Mouse (Mus musculus) MEL (cell line): ENCODE data around the gene Igf1r. TPM values are rescaled to one million over a fixed set of nuclear protein-coding genes. Genes with fewer than 3 reads are reported as not detected.
"Not testable (repeated sequence)": the region's sequence is repeated elsewhere in the genome, so short reads cannot be mapped to it uniquely, and the experiment has no call there.

ENCODE experiments used
- DNase-seq: peaks from one replicate; pipeline ENCODE4 v3.0.0; 2011; ENCODE audit warnings: low read depth, low spot score
- H3K27ac ChIP-seq: 2 replicates; pipeline ENCODE4 v1.5.1; 2012; ENCODE audit warnings: low read depth, mild to moderate bottlenecking, control low read depth, low read length, moderate library complexity; ENCODE audit not compliant: control insufficient read depth
- H3K27me3 ChIP-seq, 2 experiments: fragments of 150-350 bp in 1 of 2; sonication (generic) in 1 of 2; 2 replicates each; pipeline ENCODE4 v1.6.1; 2012; ENCODE audit warnings: low read length in 2 of 2, mild to moderate bottlenecking in 2 of 2, improper control_type of control experiment in 1 of 2, moderate library complexity in 1 of 2; ENCODE audit not compliant: insufficient read depth in 2 of 2, control insufficient read depth in 1 of 2
- H3K36me3 ChIP-seq, 2 experiments: 2 replicates each; pipeline ENCODE4 v1.6.1; 2012 to 2014; ENCODE audit warnings: low read length in 2 of 2, improper control_type of control experiment in 1 of 2, inconsistent platforms in 1 of 2, mild to moderate bottlenecking in 1 of 2; ENCODE audit not compliant: insufficient read depth in 2 of 2, control insufficient read depth in 1 of 2
- H3K4me1 ChIP-seq, 2 experiments: fragments of 150-350 bp in 1 of 2; sonication (generic) in 1 of 2; 2 replicates each; pipeline ENCODE4 v1.6.1; 2012; ENCODE audit warnings: low read length in 2 of 2, improper control_type of control experiment in 1 of 2, mild to moderate bottlenecking in 1 of 2; ENCODE audit not compliant: insufficient read depth in 2 of 2, control insufficient read depth in 1 of 2
- H3K4me3 ChIP-seq, 2 experiments: fragments of 150-350 bp in 1 of 2; sonication (generic) in 1 of 2; 2 replicates each; pipeline ENCODE4 v1.5.1; 2012; ENCODE audit warnings: low read depth in 2 of 2, low read length in 2 of 2, mild to moderate bottlenecking in 2 of 2, moderate library complexity in 2 of 2, control low read depth in 1 of 2, improper control_type of control experiment in 1 of 2; ENCODE audit not compliant: control insufficient read depth in 1 of 2, insufficient read depth in 1 of 2
- H3K79me2 ChIP-seq: 2 replicates; pipeline ENCODE4 v1.6.1; 2012; ENCODE audit warnings: mild to moderate bottlenecking, low read length, moderate library complexity; ENCODE audit not compliant: control insufficient read depth, poor library complexity, insufficient read depth
- H3K9ac ChIP-seq: 2 replicates; pipeline ENCODE4 v1.6.1; 2012; ENCODE audit warnings: low read depth, mild to moderate bottlenecking, control low read depth, low read length, moderate library complexity; ENCODE audit not compliant: control insufficient read depth, poor library complexity, severe bottlenecking
- H3K9me3 ChIP-seq: fragments of 150-350 bp; sonication (generic); replicated peaks from 2 replicates; pipeline ENCODE4 v1.6.1; 2012; ENCODE audit warnings: mild to moderate bottlenecking, low read length, improper control_type of control experiment, moderate library complexity; ENCODE audit not compliant: insufficient read depth
- EP300 ChIP-seq, 2 experiments: IDR thresholded peaks; 2 replicates each; pipeline ENCODE4 v1.6.1; 2011; ENCODE audit warnings: improper control_type of control experiment in 2 of 2, low read length in 2 of 2, low read depth in 1 of 2, mild to moderate bottlenecking in 1 of 2
- GATA1 ChIP-seq: IDR thresholded peaks from 2 replicates; pipeline ENCODE4 v1.6.1; 2011; ENCODE audit warnings: low read depth, low read length, improper control_type of control experiment
- JUND ChIP-seq: IDR thresholded peaks from 2 replicates; pipeline ENCODE4 v1.6.1; 2011; ENCODE audit warnings: low read depth, mild to moderate bottlenecking, improper control_type of control experiment, low read length
- MEF2A ChIP-seq: IDR thresholded peaks from 2 replicates; pipeline ENCODE4 v1.6.1; 2014; ENCODE audit warnings: low read depth, mild to moderate bottlenecking, inconsistent platforms, low read length, improper control_type of control experiment; ENCODE audit not compliant: poor library complexity, insufficient replicate concordance, severe bottlenecking; ENCODE audit errors: extremely low read depth
- MYB ChIP-seq: IDR thresholded peaks from 2 replicates; pipeline ENCODE4 v1.6.1; 2011; ENCODE audit warnings: mild to moderate bottlenecking, low read depth, low read length, improper control_type of control experiment
- POLR2A ChIP-seq, 2 experiments: IDR thresholded peaks; 2 replicates each; pipeline ENCODE4 v1.6.1; 2011 to 2012; ENCODE audit warnings: low read length in 2 of 2, mild to moderate bottlenecking in 2 of 2, control low read depth in 1 of 2, improper control_type of control experiment in 1 of 2, low read depth in 1 of 2, moderate library complexity in 1 of 2; ENCODE audit not compliant: control insufficient read depth in 1 of 2, insufficient read depth in 1 of 2, poor library complexity in 1 of 2
- POLR2AphosphoS2 ChIP-seq: IDR thresholded peaks from 2 replicates; pipeline ENCODE4 v1.6.1; 2011; ENCODE audit warnings: low read length, improper control_type of control experiment
- USF2 ChIP-seq, 2 experiments: IDR thresholded peaks; 2 replicates each; pipeline ENCODE4 v1.6.1; 2011 to 2012; ENCODE audit warnings: improper control_type of control experiment in 2 of 2, low read length in 2 of 2, borderline replicate concordance in 1 of 2, inconsistent platforms in 1 of 2, low read depth in 1 of 2, mild to moderate bottlenecking in 1 of 2; ENCODE audit not compliant: insufficient read depth in 1 of 2
- ZC3H11A ChIP-seq: IDR thresholded peaks from 2 replicates; pipeline ENCODE4 v1.6.1; 2012; ENCODE audit warnings: low read depth, mild to moderate bottlenecking, inconsistent platforms, low read length, improper control_type of control experiment
- ZKSCAN1 ChIP-seq: IDR thresholded peaks from 2 replicates; pipeline ENCODE4 v1.6.1; 2012; ENCODE audit warnings: low read depth, mild to moderate bottlenecking, inconsistent platforms, low read length, improper control_type of control experiment, moderate library complexity
- ZMIZ1 ChIP-seq: IDR thresholded peaks from 2 replicates; pipeline ENCODE4 v1.6.1; 2012; ENCODE audit warnings: low read depth, mild to moderate bottlenecking, inconsistent platforms, low read length, improper control_type of control experiment, moderate library complexity
- ZNF384 ChIP-seq: IDR thresholded peaks from 2 replicates; pipeline ENCODE4 v1.6.1; 2012; ENCODE audit warnings: low read depth, mild to moderate bottlenecking, inconsistent platforms, low read length, improper control_type of control experiment
- polyA plus RNA-seq, 2 experiments: library from polyadenylated mRNA; stranded (reverse) in 1 of 2; unstranded in 1 of 2; fragments of >175 nt in 1 of 2; fragments of >200 nt in 1 of 2; gene quantifications; 2 replicates each; pipeline versions ENCODE4 v1.2.1 to v1.2.4; 2012; ENCODE audit warnings: low replicate concordance in 2 of 2, low read depth in 1 of 2; ENCODE audit not compliant: insufficient read length in 2 of 2, insufficient read depth in 1 of 2, missing spikeins in 1 of 2
- total RNA-seq: library from RNA; depleted of rRNA; stranded (reverse); fragments of 300-350 nt; gene quantifications from 2 replicates; pipeline ENCODE4 v1.2.3, GENCODE M21; 2012

Igf1r gene
- total and polyA plus RNA-seq, 3 experiments: 11.8 to 11.9 TPM; not detected in 1

DNA sequence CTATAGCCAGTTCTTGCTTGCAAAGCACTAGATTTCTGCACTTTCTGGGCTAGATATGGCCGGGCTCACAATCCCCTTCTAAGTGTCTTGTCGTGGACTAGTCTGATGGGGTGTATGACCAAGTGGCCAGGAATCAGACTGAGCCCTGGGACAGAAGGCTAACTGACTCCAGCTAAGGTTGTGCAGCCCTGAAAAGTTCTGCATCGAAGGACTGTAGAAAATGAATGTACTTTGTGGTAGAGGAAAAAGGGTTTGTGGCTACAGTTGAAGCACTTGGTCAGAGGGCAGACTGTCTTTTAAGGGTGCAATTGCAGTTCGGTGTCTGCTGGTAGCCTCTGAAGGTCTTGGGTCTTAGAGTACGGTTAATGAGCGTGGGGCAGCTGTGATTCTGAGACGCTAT, 326.9 kb downstream of the Igf1r start:
- Histone ChIP-seq H3K9me3 (no peaks in the 10 kb centered on the region), H3K27ac (no peak overlapping the region), H3K4me1 (no peaks in the 10 kb centered on the region), H3K27me3 (no peaks in the 10 kb centered on the region), H3K9ac (no peak overlapping the region), H3K4me3 (no peak overlapping the region), H3K36me3 (no peaks in the 10 kb centered on the region), H3K79me2 (no peaks in the 10 kb centered on the region)
- TF ChIP-seq ZNF384: no peak
- DNase-seq: no peak

DNA sequence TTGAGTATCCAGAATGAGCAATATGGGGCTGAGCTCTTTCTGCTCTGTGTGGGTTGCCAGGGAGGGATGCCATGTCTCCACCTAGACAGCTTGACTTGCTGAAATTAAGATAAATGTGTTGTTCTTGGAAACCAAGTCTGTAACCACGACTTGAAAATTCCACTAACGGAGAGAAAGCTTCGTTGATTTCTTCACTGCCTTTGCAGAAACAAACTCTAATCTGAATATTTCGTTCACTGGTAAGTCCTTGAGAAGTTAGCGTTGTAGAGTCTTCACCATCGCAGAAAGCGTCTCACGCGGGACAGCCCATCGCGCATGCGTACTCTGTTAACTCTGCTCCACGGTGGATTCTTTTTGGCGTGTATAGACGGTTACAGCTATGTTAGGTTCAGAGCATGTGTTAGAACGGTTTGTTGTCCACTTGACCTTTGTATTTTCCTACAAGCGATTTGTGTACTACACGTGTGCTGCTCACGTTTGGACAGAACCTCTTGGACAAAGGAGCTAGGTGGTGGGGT, 327.8 kb downstream of the Igf1r start:
- no peak for DNase-seq
- H3K27me3 ChIP-seq: no peaks in the 10 kb centered on the region

DNA sequence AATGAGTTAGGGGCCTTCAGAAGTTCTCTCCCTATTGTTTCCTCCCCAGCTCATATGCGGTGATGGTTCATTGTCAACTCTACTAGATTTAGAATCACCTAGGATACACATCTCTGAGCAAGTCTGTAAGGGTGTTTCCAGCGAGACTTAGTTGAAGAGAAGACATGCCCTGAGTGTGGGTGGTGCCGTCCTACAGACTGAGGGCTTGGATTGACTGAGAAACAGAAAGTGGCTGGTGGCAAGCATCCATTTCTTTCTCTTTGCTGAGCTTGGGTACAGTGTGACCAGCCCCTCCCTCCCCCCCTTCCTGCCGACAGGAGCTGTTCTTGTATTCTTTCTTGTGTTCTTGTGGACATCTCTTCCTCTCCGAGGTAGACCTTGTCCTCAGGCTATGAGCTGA, 328.7 kb downstream of the Igf1r start:
- H3K79me2 ChIP-seq: no peaks in the 10 kb centered on the region
- H3K4me1 ChIP-seq: no peaks in the 10 kb centered on the region
- H3K27ac ChIP-seq: no peak overlapping the region
- TF ChIP-seq USF2 (IDR thresholded peaks at IDR 0.05; ENCODE audit: borderline replicate concordance in 1 of 2, insufficient read depth in 1 of 2, low read depth in 1 of 2, low read length in 2 of 2): no peak
- no peak overlapping the region for H3K4me3 ChIP-seq
- no peaks in the 10 kb centered on the region for H3K36me3 ChIP-seq
- DNase-seq: no peak
- H3K9ac ChIP-seq: no peak overlapping the region
- H3K27me3 ChIP-seq: no peaks in the 10 kb centered on the region
- H3K9me3 ChIP-seq: no peaks in the 10 kb centered on the region

More for the DNA sequence above, 327.8 kb downstream of the Igf1r start:
- Histone ChIP-seq H3K36me3 (no peaks in the 10 kb centered on the region), H3K9me3 (no peaks in the 10 kb centered on the region), H3K79me2 (no peaks in the 10 kb centered on the region), H3K27ac (no peak overlapping the region), H3K9ac (no peak overlapping the region), H3K4me1 (no peaks in the 10 kb centered on the region), H3K4me3 (no peak overlapping the region)
- no peak for TF ChIP-seq JUND
- no peak for TF ChIP-seq POLR2AphosphoS2
- TF ChIP-seq ZC3H11A: no peak
- no peak for TF ChIP-seq MEF2A

DNA sequence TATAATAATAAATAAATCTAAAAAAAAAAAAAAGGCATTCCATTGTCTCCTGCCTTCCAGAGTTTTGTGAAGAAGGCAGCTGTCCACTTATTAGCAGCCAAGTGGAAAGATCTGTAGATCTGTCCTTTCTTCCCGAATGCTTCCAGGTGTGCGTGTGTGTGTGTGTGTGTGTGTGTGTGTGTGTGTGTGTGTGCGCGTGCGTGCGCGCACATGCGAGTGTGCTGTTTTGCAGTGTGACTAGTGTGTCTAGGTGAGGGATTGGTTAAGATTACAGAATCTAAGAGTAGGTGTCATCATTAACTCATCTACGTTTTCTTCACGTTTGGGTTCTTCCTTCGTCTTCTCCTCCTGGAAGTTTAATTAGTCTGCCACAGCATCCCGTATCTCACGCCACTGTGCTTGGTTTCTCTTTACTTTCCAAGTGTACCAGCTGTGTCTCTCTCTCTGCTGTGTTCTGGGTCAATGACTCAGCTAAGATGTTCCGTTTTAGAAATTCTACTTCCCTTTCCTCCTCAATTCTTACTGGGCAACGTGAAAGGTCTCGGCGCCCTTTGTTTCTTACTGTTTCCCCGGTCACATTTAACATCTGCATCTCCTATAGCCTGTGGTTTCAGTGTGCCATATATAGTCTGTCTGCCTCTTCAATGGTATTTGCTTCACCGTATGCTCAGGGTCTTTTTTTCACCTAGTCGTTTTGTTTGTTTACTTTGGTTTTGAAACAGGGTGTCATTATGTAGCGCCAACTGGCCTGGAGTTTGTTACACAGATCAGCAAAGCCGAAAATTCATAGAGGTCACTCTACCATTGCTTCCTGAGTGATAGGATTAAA, 329.9 kb downstream of the Igf1r start:
- Histone ChIP-seq H3K79me2 (no peaks in the 10 kb centered on the region), H3K9ac (no peak overlapping the region), H3K36me3 (no peaks in the 10 kb centered on the region), H3K4me3 (no peak overlapping the region), H3K27ac (no peak overlapping the region), H3K4me1 (no peaks in the 10 kb centered on the region), H3K9me3 (no peaks in the 10 kb centered on the region), H3K27me3 (no peaks in the 10 kb centered on the region)
- no peak for DNase-seq
- TF ChIP-seq POLR2A (IDR thresholded peaks at IDR 0.05; ENCODE audit: control insufficient read depth in 1 of 2, insufficient read depth in 1 of 2, low read depth in 1 of 2, low read length in 2 of 2, poor library complexity in 1 of 2): no peak
- TF ChIP-seq GATA1: no peak
- TF ChIP-seq ZMIZ1: no peak
- no peak for TF ChIP-seq ZKSCAN1
- no peak for TF ChIP-seq EP300 (IDR thresholded peaks at IDR 0.05; ENCODE audit: low read depth in 1 of 2, low read length in 2 of 2)
- TF ChIP-seq MYB: no peak

- not testable (repeated sequence) for H3K27me3 ChIP-seq, H3K27ac ChIP-seq, H3K9ac ChIP-seq, H3K79me2 ChIP-seq, H3K9me3 ChIP-seq, H3K4me3 ChIP-seq, DNase-seq, H3K4me1 ChIP-seq, H3K36me3 ChIP-seq
These were observed 330.5 kb downstream of the Igf1r start for GRCm38 (mm10) chr7:68283133-68283520.
